Mouse (Mus musculus) heart, embryonic 11.5 days (tissue): ENCODE measurements around the gene Apc2. TPM values are rescaled to one million over a fixed set of nuclear protein-coding genes. Genes with fewer than 3 reads are reported as not detected.

ENCODE experiments used
- ATAC-seq: fragments of 200-750 bp; cut with Nextera tagmentation; replicated peaks from 2 replicates; pipeline ENCODE4 v1.8.0; 2017; ENCODE audit warnings: moderate library complexity; ENCODE audit not compliant: insufficient number of reproducible peaks, low FRiP score, low TSS enrichment
- H3K27ac ChIP-seq: fragments of 300-500 bp; sonication (generic); 2 replicates; pipeline ENCODE4 v1.5.1; 2014; ENCODE audit warnings: mild to moderate bottlenecking, low read depth, low read length
- H3K27me3 ChIP-seq: fragments of 300-500 bp; sonication (generic); 2 replicates; pipeline ENCODE4 v1.6.1; 2014; ENCODE audit warnings: mild to moderate bottlenecking, low read length, mixed read lengths; ENCODE audit not compliant: control insufficient read depth, insufficient read depth
- H3K36me3 ChIP-seq: fragments of 300-500 bp; sonication (generic); 2 replicates; pipeline ENCODE4 v1.6.1; 2014; ENCODE audit warnings: mild to moderate bottlenecking, low read length, moderate library complexity, mixed read lengths; ENCODE audit not compliant: control insufficient read depth, insufficient read depth
- H3K4me1 ChIP-seq: fragments of 300-500 bp; sonication (generic); 2 replicates; pipeline ENCODE4 v1.6.1; 2014; ENCODE audit warnings: low read length; ENCODE audit not compliant: control insufficient read depth, insufficient read depth
- H3K4me2 ChIP-seq: fragments of 300-500 bp; sonication (generic); 2 replicates; pipeline ENCODE4 v1.6.1; 2014; ENCODE audit warnings: mild to moderate bottlenecking, moderate library complexity
- H3K4me3 ChIP-seq: fragments of 300-500 bp; sonication (generic); 2 replicates; pipeline ENCODE4 v1.5.1; 2014; ENCODE audit warnings: low read depth, low read length
- H3K9ac ChIP-seq: fragments of 300-500 bp; sonication (generic); 2 replicates; pipeline ENCODE4 v1.6.1; 2014; ENCODE audit warnings: mild to moderate bottlenecking, low read depth, low read length, moderate library complexity
- H3K9me3 ChIP-seq: fragments of 300-500 bp; sonication (generic); replicated peaks from 2 replicates; pipeline ENCODE4 v1.6.1; 2016; ENCODE audit warnings: low read length; ENCODE audit not compliant: control insufficient read depth
- WGBS: fragments of 180-500 bp; shearing (Covaris S2); extraction: QIAGEN DNeasy Blood & Tissue Kit; methylation state at CpG from one replicate; pipeline ENCODE4 v1.1.7; 2014; ENCODE audit not compliant: insufficient replicate concordance; 5-methylcytosine and 5-hydroxymethylcytosine counted together
- polyA plus RNA-seq: library from polyadenylated mRNA; unstranded; fragments of >200 nt; fragmentation: Nextera tagmentation; extraction: Ambion mirVana; gene quantifications from 2 replicates; pipeline ENCODE4 v1.2.1, GENCODE M21; 2014

Apc2 gene
- polyA plus RNA-seq, 1 experiment from 2014 or later = 0.69 TPM

- 2% methylated on average over 45 of the region's 46 CpGs for WGBS
- Histone ChIP-seq H3K4me1 (peaks cover 15% of the 10 kb centered on the region), H3K4me2 (peak overlapping the region; percentile 98), H3K4me3 (peak overlapping the region; percentile 64), H3K36me3 (peaks cover 2% of the 10 kb centered on the region; the same call in 1 of the 2 replicates), H3K27me3 (peaks cover 38% of the 10 kb centered on the region), H3K27ac (0 out of 2 replicates have a peak overlapping the region, but pooled peaks have one; percentile 29), H3K9ac (peak overlapping the region; percentile 65), H3K9me3 (no peaks in the 10 kb centered on the region)
- ATAC-seq = peak; percentile 67
Measured at GRCm38 (mm10) chr10:80323261-80324119, 27.7 kb downstream of the Apc2 start.

DNA sequence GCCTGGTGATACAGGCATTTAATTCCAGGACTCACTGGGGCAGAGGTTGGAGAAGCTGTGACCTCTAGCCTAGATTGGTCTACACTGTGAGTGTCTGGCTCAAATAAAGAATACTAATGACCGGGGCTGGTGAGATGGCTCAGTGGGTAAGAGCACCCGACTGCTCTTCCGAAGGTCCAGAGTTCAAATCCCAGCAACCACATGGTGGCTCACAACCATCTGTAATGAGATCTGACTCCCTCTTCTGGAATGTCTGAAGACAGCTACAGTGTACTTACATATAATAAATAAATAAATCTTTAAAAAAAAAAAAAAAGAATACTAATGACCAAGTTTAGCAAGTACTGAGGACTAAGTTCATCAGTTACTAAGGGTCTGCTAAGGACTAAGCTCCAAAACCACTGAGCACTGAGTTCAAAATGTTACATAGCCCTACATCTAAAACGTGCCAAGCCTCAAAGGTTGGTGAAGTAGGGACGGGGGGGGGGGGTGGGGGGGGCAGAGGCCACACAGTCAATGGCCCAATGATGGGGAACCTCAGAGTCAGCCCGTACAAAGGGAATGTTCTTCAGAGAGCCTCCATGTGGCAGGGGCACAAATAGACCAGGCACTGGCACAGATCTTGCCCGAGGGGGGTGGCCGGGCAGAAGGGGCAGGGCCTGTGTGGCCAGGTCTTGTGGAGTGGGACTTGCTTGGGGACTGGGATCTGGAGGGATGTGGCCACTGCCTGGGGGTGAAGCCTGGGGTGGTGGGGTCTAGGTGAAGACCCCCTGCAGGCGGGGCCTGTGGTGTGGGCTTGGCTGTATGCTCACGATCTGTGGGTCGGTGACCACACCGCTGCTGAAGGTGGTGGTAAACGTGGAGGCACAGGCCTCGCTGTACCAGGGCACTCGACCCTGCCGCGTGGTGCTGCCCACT, 28.6 kb downstream of the Apc2 start:
- peaks cover 13% of the 10 kb centered on the region for H3K4me1 ChIP-seq
- no peaks in the 10 kb centered on the region for H3K9me3 ChIP-seq
- no peak for ATAC-seq
- H3K9ac ChIP-seq = no peak overlapping the region
- 77% methylated on average over 17 of the region's 17 CpGs for WGBS
- no peaks in the 10 kb centered on the region for H3K36me3 ChIP-seq
- peak overlapping the region; percentile 64 for H3K4me3 ChIP-seq
- H3K4me2 ChIP-seq = peak overlapping the region; percentile 98
- no peak overlapping the region for H3K27ac ChIP-seq
- H3K27me3 ChIP-seq = peaks cover 41% of the 10 kb centered on the region

GRCm38 (mm10) chr10:80325045-80325444, 29.3 kb downstream of the Apc2 start:
- Histone ChIP-seq H3K27ac (no peak overlapping the region), H3K9ac (no peak overlapping the region), H3K27me3 (peaks cover 41% of the 10 kb centered on the region), H3K36me3 (no peaks in the 10 kb centered on the region), H3K4me2 (peak overlapping the region; percentile 29), H3K9me3 (no peaks in the 10 kb centered on the region), H3K4me3 (no peak overlapping the region), H3K4me1 (peaks cover 10% of the 10 kb centered on the region)
- 75% methylated on average over 21 of the region's 21 CpGs for WGBS
- ATAC-seq = no peak

GRCm38 (mm10) chr10:80329273-80330081, 33.7 kb downstream of the Apc2 start, which contains the start of the genes Pcsk4 and Reep6:
Gene Pcsk4, minus strand, starts transcription at chr10:80329498.
Gene Reep6, plus strand, starts transcription at chr10:80329953.
- Histone ChIP-seq H3K9ac (peak within 1 kb of the TSS; percentile 68), H3K27ac (no peak within 1 kb of the TSS), H3K36me3 (no peaks in the 10 kb centered on the region), H3K4me1 (peaks cover 9% of the 10 kb centered on the region), H3K4me3 (peak within 1 kb of the TSS; percentile 52), H3K27me3 (peaks cover 37% of the 10 kb centered on the region), H3K9me3 (no peaks in the 10 kb centered on the region), H3K4me2 (peak within 1 kb of the TSS; percentile 89)
- peak; percentile 93 for ATAC-seq
- WGBS = 4% methylated on average over 36 of the region's 36 CpGs

GRCm38 (mm10) chr10:80330084-80330483, 34.3 kb downstream of the Apc2 start:
- Histone ChIP-seq H3K4me2 (peak overlapping the region; percentile 89), H3K27me3 (peaks cover 35% of the 10 kb centered on the region), H3K4me3 (peak overlapping the region; percentile 52), H3K4me1 (peaks cover 9% of the 10 kb centered on the region), H3K9me3 (no peaks in the 10 kb centered on the region), H3K27ac (no peak overlapping the region), H3K36me3 (no peaks in the 10 kb centered on the region), H3K9ac (peak overlapping the region; percentile 68)
- ATAC-seq = no peak
- WGBS = 1% methylated on average over 41 of the region's 41 CpGs

- peaks cover 9% of the 10 kb centered on the region for H3K4me1 ChIP-seq
- 60% methylated on average over 2 of the region's 2 CpGs for WGBS
- peak overlapping the region; percentile 68; the same call in 1 of the 2 replicates for H3K9ac ChIP-seq
- peaks cover 33% of the 10 kb centered on the region for H3K27me3 ChIP-seq
- no peak overlapping the region for H3K27ac ChIP-seq
- no peaks in the 10 kb centered on the region for H3K36me3 ChIP-seq
- no peak for ATAC-seq
- peak overlapping the region; percentile 52; the same call in 1 of the 2 replicates for H3K4me3 ChIP-seq
- H3K9me3 ChIP-seq = no peaks in the 10 kb centered on the region
- H3K4me2 ChIP-seq = peak overlapping the region; percentile 89
Measured at GRCm38 (mm10) chr10:80330888-80331287, 35.1 kb downstream of the Apc2 start.

GRCm38 (mm10) chr10:80331636-80332524, 36.1 kb downstream of the Apc2 start:
- peaks cover 9% of the 10 kb centered on the region for H3K4me1 ChIP-seq
- H3K36me3 ChIP-seq = no peaks in the 10 kb centered on the region
- peak overlapping the region; percentile 89 for H3K4me2 ChIP-seq
- H3K9me3 ChIP-seq = no peaks in the 10 kb centered on the region
- 0 out of 2 replicates have a peak, but pooled peaks have one; percentile 32 for ATAC-seq
- H3K4me3 ChIP-seq = peak overlapping the region; percentile 19; the same call in 1 of the 2 replicates
- H3K9ac ChIP-seq = no peak overlapping the region
- peak overlapping the region; percentile 75 for H3K27ac ChIP-seq
- peaks cover 38% of the 10 kb centered on the region for H3K27me3 ChIP-seq
- WGBS = 45% methylated on average over 10 of the region's 10 CpGs
